Mouse (Mus musculus): ENCODE results near the gene Psmd9. TPM values are rescaled to one million over a fixed set of nuclear protein-coding genes. Genes with fewer than 3 reads are reported as not detected.

The Psmd9 gene
- polyA plus RNA-seq, 1 experiment from 2014 or later, result 66.9 TPM

DNA sequence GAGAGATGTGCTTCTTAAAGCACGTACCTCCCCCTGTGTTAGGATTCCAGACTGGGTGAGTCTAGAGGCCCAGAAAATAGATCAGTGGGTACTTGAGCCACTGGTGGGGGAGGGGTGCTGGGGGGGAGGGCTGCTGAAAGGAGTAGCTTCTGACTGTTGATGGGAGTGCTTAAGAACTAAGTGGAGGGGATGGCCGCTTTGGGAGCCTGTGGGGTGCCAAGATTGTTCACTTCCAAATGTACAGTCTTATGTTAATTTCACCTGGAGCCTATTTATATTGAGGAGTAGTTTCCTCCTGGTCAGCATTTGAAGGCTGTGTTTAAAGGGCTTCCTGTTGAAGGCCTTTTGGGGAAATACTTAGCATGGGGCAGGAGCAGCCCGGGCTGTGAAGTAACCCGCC lies 11.2 kb upstream of the Psmd9 start:
- Histone ChIP-seq H3K27ac (replicated peaks) (no peak overlapping the region), H3K36me3 (peaks cover 88% of the 10 kb centered on the region), H3K4me3 (no peak overlapping the region), H3K4me1 (replicated peaks) (no peaks in the 10 kb centered on the region), H3K27me3 (no peaks in the 10 kb centered on the region), H3K9me3 (no peaks in the 10 kb centered on the region), H3K9ac (no peak overlapping the region), H3K4me2 (no peak overlapping the region)
- no peak for ATAC-seq (ENCODE audit: low read depth)
- 86% methylated on average over 4 of the region's 4 CpGs for WGBS

GRCm38 (mm10) chr5:123159446-123159845 lies 9.8 kb upstream of the Psmd9 start:
- H3K27ac ChIP-seq (replicated peaks), result no peak overlapping the region
- H3K9me3 ChIP-seq, result no peaks in the 10 kb centered on the region
- H3K4me3 ChIP-seq, result no peak overlapping the region
- ATAC-seq (ENCODE audit: low read depth), result no peak
- H3K4me1 ChIP-seq (replicated peaks), result no peaks in the 10 kb centered on the region
- H3K9ac ChIP-seq, result no peak overlapping the region
- peaks cover 88% of the 10 kb centered on the region for H3K36me3 ChIP-seq
- 96% methylated on average over 4 of the region's 4 CpGs for WGBS
- no peak overlapping the region for H3K4me2 ChIP-seq
- H3K27me3 ChIP-seq, result no peaks in the 10 kb centered on the region

DNA sequence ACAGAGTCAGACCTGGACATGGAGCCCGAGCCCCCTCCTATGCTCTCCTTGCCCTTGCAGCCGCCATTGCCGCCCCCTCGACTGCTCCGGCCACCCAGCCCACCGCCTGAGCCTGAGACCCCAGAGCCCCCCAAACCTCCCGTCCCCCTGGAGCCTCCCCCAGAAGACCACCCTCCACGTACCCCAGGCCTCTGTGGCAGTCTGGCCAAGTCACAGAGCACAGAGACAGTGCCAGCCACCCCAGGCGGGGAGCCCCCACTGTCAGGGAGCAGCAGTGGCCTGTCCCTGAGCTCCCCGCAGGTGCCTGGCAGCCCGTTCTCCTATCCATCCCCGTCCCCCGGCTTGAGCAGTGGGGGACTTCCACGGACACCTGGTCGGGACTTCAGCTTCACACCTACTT lies 9.3 kb upstream of the Psmd9 start:
- peaks cover 88% of the 10 kb centered on the region for H3K36me3 ChIP-seq
- no peaks in the 10 kb centered on the region for H3K27me3 ChIP-seq
- no peak overlapping the region for H3K4me3 ChIP-seq
- H3K4me1 ChIP-seq (replicated peaks), result no peaks in the 10 kb centered on the region
- no peaks in the 10 kb centered on the region for H3K9me3 ChIP-seq
- H3K4me2 ChIP-seq, result no peak overlapping the region
- H3K9ac ChIP-seq, result no peak overlapping the region
- no peak for ATAC-seq (ENCODE audit: low read depth)
- WGBS, result 95% methylated on average over 15 of the region's 15 CpGs
- no peak overlapping the region for H3K27ac ChIP-seq (replicated peaks)

DNA sequence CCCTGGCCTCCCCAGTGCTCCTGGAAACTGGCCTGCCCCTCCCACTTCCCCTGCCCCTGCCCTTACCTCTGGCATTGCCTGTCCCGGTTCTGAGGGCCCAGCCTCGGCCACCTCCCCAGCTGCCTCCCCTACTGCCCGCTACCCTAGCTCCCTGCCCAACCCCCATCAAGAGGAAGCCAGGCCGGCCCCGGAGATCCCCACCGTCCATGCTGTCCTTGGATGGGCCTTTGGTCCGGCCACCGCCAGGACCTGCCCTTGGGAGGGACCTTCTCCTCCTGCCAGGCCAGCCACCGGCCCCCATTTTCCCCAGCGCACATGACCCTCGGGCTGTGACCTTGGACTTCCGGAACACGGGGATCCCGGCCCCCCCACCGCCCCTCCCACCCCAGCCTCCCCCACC lies 8.9 kb upstream of the Psmd9 start:
- Histone ChIP-seq H3K4me1 (replicated peaks) (no peaks in the 10 kb centered on the region), H3K27me3 (no peaks in the 10 kb centered on the region), H3K4me3 (no peak overlapping the region), H3K36me3 (peaks cover 86% of the 10 kb centered on the region), H3K4me2 (no peak overlapping the region), H3K9me3 (no peaks in the 10 kb centered on the region), H3K9ac (no peak overlapping the region), H3K27ac (replicated peaks) (no peak overlapping the region)
- WGBS, result 91% methylated on average over 15 of the region's 15 CpGs
- ATAC-seq (ENCODE audit: low read depth), result no peak

DNA sequence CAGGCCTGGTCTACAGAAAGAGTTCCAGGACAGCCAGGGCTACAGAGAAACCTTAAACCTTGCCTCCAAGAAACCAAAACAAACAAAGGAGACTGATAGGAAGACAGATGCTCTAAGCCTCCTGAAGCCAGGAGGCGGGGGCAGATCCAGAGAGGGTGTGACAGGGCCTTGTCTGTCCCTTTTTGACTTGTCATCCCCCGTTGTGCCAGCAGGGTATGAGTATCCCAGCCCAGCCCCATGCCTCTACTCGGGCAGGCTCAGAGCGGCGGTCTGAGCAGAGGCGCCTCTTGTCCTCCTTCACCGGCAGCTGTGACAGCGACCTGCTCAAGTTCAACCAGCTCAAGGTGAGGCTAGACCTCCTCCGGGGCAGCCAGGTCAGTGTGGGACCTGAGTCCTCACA lies 6.3 kb upstream of the Psmd9 start:
- Histone ChIP-seq H3K4me3 (no peak overlapping the region), H3K27ac (replicated peaks) (no peak overlapping the region), H3K4me1 (replicated peaks) (no peaks in the 10 kb centered on the region), H3K36me3 (peaks cover 88% of the 10 kb centered on the region), H3K9ac (no peak overlapping the region), H3K9me3 (no peaks in the 10 kb centered on the region), H3K4me2 (no peak overlapping the region), H3K27me3 (no peaks in the 10 kb centered on the region)
- no peak for ATAC-seq (ENCODE audit: low read depth)
- WGBS, result 77% methylated on average over 9 of the region's 9 CpGs

DNA sequence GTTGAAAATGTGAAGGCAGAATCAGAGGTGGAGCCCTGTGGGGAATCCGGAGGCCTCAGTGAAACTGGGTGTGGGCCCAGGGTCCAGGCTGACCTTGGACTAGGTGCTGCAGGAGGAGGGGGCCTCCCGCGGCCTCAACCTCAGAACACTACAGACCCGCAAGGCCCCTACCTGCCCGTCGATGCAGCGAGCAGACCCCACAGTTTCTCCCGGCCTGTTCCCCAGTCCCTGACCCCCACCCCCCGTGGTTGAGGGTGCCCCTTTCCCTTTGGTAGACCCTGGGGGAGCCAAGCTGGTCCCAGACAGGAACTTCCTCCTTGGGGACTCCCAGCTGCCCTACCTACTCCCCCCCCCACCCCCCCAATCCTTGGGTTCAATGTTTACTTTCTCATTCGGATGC lies 2.8 kb upstream of the Psmd9 start:
- 90% methylated on average over 10 of the region's 10 CpGs for WGBS
- Histone ChIP-seq H3K36me3 (peaks cover 53% of the 10 kb centered on the region), H3K4me1 (replicated peaks) (peaks cover 11% of the 10 kb centered on the region; the same call in 1 of the 2 replicates), H3K4me3 (no peak overlapping the region), H3K9me3 (no peaks in the 10 kb centered on the region), H3K9ac (no peak overlapping the region), H3K27ac (replicated peaks) (no peak overlapping the region), H3K4me2 (no peak overlapping the region), H3K27me3 (no peaks in the 10 kb centered on the region)
- ATAC-seq (ENCODE audit: low read depth), result no peak

- H3K36me3 ChIP-seq, result peaks cover 41% of the 10 kb centered on the region
- WGBS, result 71% methylated on average over 5 of the region's 5 CpGs
- H3K9ac ChIP-seq, result no peak overlapping the region
- H3K9me3 ChIP-seq, result no peaks in the 10 kb centered on the region
- no peak overlapping the region for H3K4me2 ChIP-seq
- H3K27ac ChIP-seq (replicated peaks), result no peak overlapping the region
- no peak overlapping the region for H3K4me3 ChIP-seq
- H3K27me3 ChIP-seq, result no peaks in the 10 kb centered on the region
- no peak for ATAC-seq (ENCODE audit: low read depth)
- peaks cover 18% of the 10 kb centered on the region for H3K4me1 ChIP-seq (replicated peaks)
Measured at GRCm38 (mm10) chr5:123167591-123167990, 1.6 kb upstream of the Psmd9 start.

- H3K27me3 ChIP-seq, result no peaks in the 10 kb centered on the region
Measured at GRCm38 (mm10) chr5:123170365-123170764, 1.2 kb downstream of the Psmd9 start.

GRCm38 (mm10) chr5:123171646-123172350 lies 2.6 kb downstream of the Psmd9 start:
- Histone ChIP-seq H3K9me3 (no peaks in the 10 kb centered on the region), H3K4me2 (peak overlapping the region; percentile 48), H3K36me3 (peaks cover 5% of the 10 kb centered on the region), H3K27ac (replicated peaks) (no peak overlapping the region), H3K27me3 (no peaks in the 10 kb centered on the region), H3K9ac (peak overlapping the region; percentile 31; the same call in 1 of the 2 replicates), H3K4me3 (0 out of 2 replicates have a peak overlapping the region, but pooled peaks have one; percentile 14), H3K4me1 (replicated peaks) (peaks cover 18% of the 10 kb centered on the region)
- peak; percentile 68 for ATAC-seq (ENCODE audit: low read depth)
- 17% methylated on average over 22 of the region's 22 CpGs for WGBS

More at GRCm38 (mm10) chr5:123170365-123170764, 1.2 kb downstream of the Psmd9 start:
- no peak overlapping the region for H3K4me3 ChIP-seq
- 81% methylated on average over 9 of the region's 9 CpGs for WGBS
- no peak overlapping the region for H3K4me2 ChIP-seq
- no peaks in the 10 kb centered on the region for H3K9me3 ChIP-seq
- no peak for ATAC-seq (ENCODE audit: low read depth)
- peaks cover 19% of the 10 kb centered on the region for H3K36me3 ChIP-seq
- H3K4me1 ChIP-seq (replicated peaks), result peaks cover 18% of the 10 kb centered on the region
- no peak overlapping the region for H3K27ac ChIP-seq (replicated peaks)
- no peak overlapping the region for H3K9ac ChIP-seq

GRCm38 (mm10) chr5:123178792-123179191 lies 9.6 kb downstream of the Psmd9 start:
- WGBS, result 89% methylated on average over 5 of the region's 5 CpGs
- no peak for ATAC-seq (ENCODE audit: low read depth)

DNA sequence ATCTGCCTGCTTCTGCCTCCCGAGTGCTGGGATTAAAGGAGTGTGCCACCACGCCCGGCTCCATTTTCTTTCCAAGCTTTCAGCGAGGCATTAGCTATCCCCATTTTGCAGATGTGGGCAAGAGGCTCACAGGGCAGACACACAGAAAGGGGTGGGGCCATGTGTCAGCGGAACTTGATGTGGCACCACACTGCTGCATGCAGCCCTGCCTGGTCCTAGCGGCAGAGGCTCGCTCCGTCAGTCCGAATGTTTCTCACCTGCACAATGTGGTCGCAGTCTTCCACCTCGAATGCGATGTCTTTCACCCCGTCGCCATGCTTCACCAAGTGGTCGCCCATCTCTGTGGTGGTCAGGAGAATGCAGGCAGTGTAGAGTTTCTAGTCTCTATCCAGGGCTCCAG lies 11.2 kb downstream of the Psmd9 start:
- 94% methylated on average over 15 of the region's 15 CpGs for WGBS
- ATAC-seq (ENCODE audit: low read depth), result no peak

More at GRCm38 (mm10) chr5:123178792-123179191, 9.6 kb downstream of the Psmd9 start:
- H3K4me1 ChIP-seq (replicated peaks), result no peaks in the 10 kb centered on the region
- H3K27me3 ChIP-seq, result no peaks in the 10 kb centered on the region
- no peaks in the 10 kb centered on the region for H3K9me3 ChIP-seq
- H3K27ac ChIP-seq (replicated peaks), result no peak overlapping the region
- H3K36me3 ChIP-seq, result no peaks in the 10 kb centered on the region
- H3K9ac ChIP-seq, result no peak overlapping the region
- no peak overlapping the region for H3K4me2 ChIP-seq
- no peak overlapping the region for H3K4me3 ChIP-seq

DNA sequence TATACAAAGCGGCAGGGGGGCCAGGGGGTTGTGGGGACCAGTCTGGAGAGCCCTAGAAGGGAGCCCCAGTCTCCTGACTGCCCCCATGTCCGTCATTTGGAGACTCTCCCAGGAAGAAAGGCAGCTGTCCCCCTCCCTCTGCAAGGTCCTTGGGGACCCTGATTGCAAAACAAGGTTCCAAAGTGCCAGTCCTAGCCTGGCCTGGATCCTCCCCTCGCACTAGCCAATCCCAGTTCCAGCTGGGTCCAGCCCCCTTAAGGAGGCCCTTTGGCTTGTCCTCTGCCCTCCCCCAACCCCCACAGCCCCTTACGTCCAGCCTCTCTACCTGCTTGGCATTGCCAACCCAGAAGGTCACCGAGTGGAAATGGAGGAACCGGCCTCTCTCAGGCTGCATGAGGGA lies 12.3 kb downstream of the Psmd9 start:
- 79% methylated on average over 6 of the region's 6 CpGs for WGBS
- Histone ChIP-seq H3K9ac (no peak overlapping the region), H3K27me3 (0 out of 2 replicates have a peak, but pooled peaks cover 4% of the 10 kb centered on the region), H3K27ac (replicated peaks) (no peak overlapping the region), H3K4me1 (replicated peaks) (peaks cover 4% of the 10 kb centered on the region; the same call in 1 of the 2 replicates), H3K36me3 (no peaks in the 10 kb centered on the region), H3K4me3 (no peak overlapping the region), H3K9me3 (no peaks in the 10 kb centered on the region), H3K4me2 (no peak overlapping the region)
- no peak for ATAC-seq (ENCODE audit: low read depth)

More for the DNA sequence above, 11.2 kb downstream of the Psmd9 start:
- Histone ChIP-seq H3K27ac (replicated peaks) (no peak overlapping the region), H3K4me2 (no peak overlapping the region), H3K4me3 (no peak overlapping the region), H3K9ac (no peak overlapping the region), H3K27me3 (0 out of 2 replicates have a peak, but pooled peaks cover 4% of the 10 kb centered on the region), H3K4me1 (replicated peaks) (no peaks in the 10 kb centered on the region), H3K9me3 (no peaks in the 10 kb centered on the region), H3K36me3 (no peaks in the 10 kb centered on the region)

- ATAC-seq (ENCODE audit: low read depth), result no peak
- Histone ChIP-seq H3K36me3 (no peaks in the 10 kb centered on the region), H3K9ac (no peak within 1 kb of the TSS), H3K4me2 (no peak within 1 kb of the TSS), H3K9me3 (no peaks in the 10 kb centered on the region), H3K27me3 (0 out of 2 replicates have a peak, but pooled peaks cover 4% of the 10 kb centered on the region), H3K4me3 (no peak within 1 kb of the TSS), H3K27ac (replicated peaks) (no peak within 1 kb of the TSS), H3K4me1 (replicated peaks) (peaks cover 4% of the 10 kb centered on the region; the same call in 1 of the 2 replicates)
- 82% methylated on average over 10 of the region's 10 CpGs for WGBS
Measured at GRCm38 (mm10) chr5:123182651-123183050, 13.4 kb downstream of the Psmd9 start, which contains the start of gene Hpd. TSS of gene Hpd (minus strand) at chr5:123182727.

Measured in neural tube, embryonic 13.5 days (tissue).